Mouse (Mus musculus) adrenal gland, postnatal 36 days (tissue): Measurements from ENCODE around the gene Yars. TPM values are rescaled to one million over a fixed set of nuclear protein-coding genes. Genes with fewer than 3 reads are reported as not detected.

Experiments
- DNase-seq, 2 experiments: peaks; one replicate each; pipeline ENCODE4 v3.0.0; 2021; ENCODE audit warnings: mixed read lengths in 1 of 2
- total RNA-seq, 2 experiments: library from RNA; stranded (reverse); gene quantifications; 2 replicates each; pipeline ENCODE4 v1.2.3; 2021

The Yars gene
- total RNA-seq, 2 experiments from 2014 or later = 95.2 to 102 TPM

DNA sequence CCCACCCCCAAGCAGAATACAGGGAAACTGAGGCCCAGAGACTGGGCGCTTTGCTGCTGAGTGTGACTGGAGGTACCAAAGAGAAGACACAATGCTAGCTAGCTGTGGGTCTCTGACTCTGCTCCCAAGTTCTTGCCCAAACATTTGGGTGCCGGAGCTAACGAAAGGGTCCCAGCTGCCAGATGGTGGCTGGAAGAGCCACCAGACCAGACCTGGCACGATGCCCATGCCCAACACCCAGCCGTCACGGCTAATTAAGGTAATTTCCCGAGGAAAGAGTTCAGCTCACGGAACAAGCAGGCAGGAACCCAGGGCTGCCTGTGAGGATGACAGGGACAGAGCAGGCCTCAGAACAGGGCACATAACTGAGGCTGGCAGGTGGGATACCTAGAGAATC, 38.4 kb downstream of the Yars start:
- no peak for DNase-seq

DNA sequence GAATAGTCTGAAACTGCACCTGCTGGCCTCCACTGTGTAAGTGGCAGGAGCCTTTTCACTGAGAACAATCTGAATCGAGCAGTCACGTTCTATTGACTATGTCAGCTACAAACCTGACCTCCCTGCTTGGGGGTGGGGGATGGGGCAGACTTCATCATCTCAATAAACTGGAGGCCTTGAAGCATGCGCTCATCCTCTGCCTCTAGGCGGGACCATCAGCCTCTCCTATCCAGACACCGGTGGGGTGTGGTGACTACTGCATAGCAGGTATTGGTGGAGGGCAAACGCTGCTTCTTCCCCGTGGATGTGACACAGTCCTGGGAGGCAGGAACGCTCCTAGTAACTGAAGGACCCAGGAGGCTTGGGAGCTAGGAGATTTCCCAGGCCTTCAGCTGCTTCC, 41.4 kb downstream of the Yars start:
- no peak for DNase-seq

DNA sequence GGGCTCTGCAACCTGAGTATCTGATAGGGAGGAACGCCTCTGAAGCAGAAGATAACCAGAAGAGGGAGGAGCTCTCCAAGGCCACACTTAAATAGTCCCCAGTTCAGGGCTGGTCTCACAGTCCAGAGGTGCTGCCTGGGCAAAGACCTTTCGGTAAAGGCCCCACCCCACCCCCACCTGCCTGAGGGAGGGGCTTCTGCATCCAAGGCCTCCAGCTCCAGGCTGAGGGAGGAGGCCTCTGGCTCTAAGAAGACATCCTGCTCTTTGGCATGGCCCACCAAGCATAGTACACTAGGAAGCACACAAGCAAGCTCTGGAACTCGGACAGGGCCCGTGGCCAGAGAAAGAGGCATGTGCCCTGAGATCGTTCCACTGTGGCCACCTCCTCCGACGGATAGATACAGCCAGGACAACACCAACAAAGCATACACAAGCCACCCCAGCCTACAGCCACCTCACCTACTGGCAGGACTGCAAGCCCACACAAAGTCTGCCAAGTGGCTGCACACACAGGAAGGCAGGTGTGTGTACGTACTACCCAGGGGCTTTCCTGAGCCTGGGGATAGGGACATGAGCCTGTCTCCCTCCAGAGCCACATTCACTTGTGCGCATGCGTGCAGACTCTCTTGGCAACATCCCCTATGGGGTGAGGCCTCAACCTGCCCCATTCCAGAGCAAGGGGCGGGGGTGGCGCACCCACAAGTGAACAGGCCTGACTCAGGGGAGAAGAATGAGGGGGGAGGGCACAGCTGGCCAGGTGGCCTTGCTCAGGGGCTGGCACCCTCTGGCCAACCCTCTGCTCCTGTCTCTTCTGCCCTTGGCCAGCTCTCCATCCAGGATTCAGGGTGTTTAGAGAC, 42.3 kb downstream of the Yars start:
- peak; percentile 59 to 76 for DNase-seq

DNA sequence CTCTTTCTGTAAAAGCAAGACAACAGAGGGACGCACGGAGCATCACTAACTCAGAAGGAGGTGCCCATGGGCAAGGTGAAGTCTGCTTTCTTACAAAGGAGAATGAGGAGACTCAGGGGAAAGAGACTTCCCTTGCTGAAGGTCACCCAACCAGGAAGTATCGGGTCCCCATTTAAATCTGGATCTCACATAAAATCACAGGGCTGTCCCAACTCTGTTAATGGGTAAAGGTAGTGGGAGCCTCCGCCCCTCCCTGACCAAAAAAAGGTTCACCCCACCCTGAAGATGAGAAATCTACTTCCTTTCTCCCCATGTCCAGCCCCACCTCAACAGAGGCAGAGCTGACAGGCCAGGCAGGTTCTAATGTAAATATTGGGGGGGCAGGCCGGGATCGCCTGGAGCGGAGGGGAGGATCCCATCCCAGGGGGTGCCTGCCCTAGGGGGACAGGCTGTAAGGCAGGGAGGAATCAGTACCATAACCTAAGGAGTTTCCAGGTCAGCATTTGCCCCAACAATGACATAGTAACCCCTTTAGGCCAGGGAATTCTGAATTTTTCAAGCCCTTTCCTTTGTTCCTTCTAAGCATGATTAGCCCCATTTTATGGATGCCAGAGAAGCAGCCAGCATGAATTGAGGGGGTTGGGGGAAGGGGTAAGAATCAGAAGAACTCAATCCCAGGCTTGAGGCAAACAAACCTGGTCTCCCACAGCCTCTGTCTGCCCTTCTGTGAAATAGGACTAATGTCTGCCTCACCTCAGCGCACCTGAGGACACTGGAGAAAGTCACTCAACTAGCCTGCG, 43.2 kb downstream of the Yars start:
- no peak for DNase-seq

DNA sequence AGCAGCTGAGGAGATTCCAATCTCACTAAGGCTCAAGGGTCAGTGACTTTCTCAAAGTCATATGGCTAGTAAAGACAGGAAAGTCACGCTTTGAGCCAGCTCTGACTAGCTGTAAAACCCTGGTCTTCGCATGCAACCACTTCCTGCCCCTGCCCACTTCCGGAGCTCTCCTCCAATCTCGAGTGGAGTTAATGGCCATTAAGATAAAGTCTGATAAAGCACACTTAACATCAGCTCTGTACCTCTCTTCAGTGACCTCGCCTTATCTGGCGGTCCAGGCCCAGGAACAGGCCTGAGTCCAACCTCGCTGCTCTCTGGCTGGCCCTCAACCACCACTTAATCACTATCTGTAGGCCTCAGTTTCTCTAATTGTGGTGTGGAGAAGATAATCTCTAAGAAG, 44.9 kb downstream of the Yars start:
- no peak for DNase-seq

DNA sequence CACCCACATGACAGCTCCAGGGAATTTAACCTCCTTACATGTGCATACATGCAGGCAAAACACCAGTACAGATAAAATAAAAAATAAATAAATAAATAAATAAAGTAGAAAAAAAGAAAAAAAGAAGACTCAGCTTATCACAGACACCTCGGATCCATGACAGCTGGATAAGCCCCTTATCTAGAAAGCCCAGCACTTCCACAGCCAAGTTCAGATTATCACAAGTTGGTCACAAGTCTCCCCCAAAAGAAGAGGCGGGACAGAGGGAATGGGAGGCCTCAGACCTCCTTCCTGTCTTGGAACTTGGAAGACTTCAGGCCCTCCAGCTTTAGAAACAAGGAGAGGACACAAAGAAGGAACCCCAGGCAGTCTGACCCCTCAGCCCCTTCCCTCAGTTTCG, 45.6 kb downstream of the Yars start:
- no peak for DNase-seq

DNA sequence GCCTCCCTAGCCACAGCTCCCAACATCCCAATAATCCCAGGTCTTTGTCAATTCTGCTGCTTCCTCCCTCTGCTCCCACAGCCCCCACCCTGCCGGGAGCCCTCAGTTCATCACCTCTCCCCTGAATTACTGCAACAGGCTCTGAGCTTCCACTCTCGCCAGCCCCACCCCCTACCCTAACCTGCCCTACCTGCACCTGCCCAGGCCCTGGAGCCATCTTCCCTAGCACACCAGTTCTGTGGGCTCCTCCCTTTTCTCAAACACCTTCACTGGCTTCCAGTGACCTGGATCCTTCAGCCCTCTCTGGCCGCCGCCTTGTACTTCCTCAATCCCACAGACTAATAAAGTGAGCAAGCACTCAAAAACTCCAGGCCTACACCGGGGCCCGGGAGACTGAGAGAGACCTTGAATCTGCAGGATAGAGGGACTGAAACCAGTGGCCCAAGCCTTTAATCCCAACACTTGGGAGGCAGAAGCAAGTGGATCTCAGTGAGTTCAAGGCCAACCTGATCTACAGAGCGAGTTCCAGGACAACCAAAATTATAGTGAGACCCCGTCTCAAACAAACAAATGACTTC, 46.8 kb downstream of the Yars start:
- no peak for DNase-seq

DNA sequence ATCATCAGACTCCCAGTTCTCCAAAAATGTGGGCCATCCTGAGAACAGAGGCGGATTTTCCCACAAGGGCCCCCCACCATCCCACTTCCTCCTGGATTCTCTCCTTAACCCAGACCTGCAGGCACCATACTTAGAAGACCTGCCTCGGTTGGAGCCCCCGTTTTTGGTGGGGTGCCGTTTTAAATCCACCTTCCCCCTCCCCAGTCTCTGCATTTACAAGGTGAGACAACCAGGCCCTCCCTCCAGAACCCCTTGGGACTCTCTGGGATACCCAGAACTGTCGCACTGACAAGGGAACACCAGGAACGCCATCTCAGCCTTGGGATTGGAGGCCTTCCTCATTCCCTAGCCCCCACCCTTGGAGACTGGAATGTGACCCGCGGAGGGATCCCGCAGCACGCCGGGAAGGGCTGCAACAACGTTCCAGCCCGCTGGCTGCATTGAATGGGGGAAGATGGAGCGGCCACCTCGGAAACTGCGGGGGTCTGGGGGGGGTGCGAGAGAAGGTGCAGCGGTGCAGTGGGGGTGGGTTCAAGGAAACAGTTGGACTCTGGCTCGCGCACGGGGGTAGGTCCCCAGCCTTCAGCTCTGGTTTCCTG, 48.4 kb downstream of the Yars start:
- DNase-seq = peak in 1 of 2 experiments; percentile 45

DNA sequence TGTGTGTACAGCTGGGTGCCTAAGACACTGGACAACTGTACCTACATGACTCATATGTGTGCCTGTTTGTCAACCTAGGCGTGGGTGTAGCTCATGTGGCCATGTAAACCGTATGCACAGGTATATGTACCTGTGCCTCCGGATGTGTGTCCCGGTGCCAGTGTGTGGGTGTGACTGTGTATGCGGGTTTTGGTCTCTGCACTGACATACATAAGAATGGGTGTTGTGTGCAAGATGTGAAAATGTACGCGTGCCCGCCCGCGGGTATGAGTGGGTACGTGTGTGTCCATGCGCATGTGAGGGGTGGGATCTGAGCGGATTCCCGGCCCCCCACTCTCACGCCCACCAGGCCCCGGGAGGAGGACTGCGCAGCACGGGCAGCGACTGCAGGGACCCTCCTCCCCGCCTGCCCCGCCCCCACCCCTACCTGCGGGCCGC, 49.0 kb downstream of the Yars start:
- DNase-seq = no peak

DNA sequence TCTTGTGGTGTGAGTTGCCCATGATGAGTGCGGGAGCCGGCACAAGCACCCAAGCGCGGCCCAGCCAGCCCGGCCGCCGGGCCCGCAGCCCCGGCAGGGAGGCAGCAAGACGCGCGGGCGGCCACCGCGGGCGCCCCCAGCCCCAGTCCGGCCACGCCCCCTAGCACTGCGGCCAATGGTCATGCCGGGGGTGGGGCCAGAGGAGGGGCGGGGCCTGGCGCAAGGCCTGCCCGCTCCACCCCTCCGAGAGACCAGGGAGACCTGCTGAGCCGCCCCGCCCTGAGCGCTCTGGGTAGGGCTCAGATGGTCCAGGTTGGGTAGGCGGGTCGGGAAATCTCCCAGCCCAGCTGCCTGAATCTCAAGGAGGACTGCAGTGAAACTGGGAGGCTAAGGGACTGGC, 49.5 kb downstream of the Yars start:
- peak; percentile 79 to 82 for DNase-seq

DNA sequence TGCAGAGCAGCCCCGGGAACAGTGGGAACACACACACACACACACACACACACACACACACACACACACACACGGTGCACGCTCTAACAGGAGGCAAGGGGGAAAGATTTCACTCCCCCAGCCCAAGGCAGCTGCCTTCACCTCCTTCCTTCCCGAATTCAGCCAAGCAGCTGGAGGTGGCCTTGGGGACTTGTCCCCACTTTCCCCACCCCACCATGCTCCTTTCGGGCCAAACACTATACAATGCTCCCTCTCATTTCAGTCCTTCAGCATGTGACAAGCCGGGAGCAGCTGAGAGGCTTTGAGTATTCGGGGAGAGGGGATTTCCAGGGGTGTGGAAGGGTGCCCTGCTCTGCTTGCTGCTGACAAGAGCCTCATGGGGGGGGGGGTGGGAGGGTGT, 52.3 kb downstream of the Yars start:
- no peak for DNase-seq

DNA sequence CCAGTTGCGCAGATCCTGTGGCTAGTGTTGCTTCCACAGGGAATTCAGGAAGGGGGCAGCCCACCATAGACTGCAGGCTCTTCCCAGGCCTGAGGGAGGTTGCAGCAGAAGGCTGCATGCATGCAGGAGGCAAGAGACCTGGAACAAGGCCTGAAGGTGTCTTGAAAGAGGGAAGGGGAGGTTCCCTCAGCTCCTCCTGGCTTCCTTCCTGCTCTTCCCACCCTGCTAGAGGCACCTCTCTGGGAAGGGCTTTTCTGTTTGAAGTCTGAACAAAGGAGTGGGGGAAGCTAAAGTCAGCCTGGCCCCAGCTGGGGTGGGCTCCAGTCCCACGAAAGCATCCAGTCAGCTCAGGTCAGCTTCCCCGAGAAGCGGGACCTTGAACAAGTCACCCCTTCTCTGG, 52.8 kb downstream of the Yars start:
- no peak for DNase-seq

DNA sequence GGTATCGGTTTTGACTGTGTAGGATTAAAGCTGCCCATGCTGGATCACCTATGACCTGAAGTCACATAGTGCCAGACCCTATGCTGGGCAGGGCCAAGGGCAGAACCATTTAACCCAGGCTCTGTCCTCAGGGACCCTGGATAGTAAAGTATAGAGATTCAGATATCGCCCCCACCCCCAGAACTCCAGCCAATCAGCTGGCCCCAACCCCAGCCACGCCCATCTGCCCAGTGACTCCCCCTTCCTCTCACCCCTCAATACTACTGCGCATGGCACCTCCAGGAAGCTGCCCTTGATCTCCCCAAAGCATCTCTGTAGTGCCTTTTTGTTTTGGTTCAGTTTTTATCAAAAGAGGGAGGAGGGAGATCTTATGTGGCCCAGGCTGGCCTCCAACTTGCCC, 53.2 kb downstream of the Yars start:
- no peak for DNase-seq

DNA sequence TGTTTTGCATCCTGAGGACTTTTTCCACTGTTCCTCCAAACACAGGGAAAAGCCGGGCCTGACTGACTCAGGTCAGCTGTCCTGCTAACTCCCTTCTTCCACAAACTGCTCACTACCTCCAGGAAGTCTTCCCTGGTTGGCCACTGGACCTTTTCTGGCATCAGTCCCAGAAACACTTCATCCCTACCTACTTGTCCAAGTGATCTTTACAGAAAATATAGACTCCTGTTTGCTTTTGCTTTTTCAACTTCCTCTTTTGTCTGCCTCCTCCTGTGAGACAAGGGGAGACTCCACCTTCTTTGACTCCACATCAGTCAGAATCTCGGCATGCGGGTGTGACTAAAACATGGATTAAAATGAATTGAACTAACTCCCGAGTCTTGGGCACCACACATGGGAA, 55.2 kb downstream of the Yars start:
- no peak for DNase-seq

DNA sequence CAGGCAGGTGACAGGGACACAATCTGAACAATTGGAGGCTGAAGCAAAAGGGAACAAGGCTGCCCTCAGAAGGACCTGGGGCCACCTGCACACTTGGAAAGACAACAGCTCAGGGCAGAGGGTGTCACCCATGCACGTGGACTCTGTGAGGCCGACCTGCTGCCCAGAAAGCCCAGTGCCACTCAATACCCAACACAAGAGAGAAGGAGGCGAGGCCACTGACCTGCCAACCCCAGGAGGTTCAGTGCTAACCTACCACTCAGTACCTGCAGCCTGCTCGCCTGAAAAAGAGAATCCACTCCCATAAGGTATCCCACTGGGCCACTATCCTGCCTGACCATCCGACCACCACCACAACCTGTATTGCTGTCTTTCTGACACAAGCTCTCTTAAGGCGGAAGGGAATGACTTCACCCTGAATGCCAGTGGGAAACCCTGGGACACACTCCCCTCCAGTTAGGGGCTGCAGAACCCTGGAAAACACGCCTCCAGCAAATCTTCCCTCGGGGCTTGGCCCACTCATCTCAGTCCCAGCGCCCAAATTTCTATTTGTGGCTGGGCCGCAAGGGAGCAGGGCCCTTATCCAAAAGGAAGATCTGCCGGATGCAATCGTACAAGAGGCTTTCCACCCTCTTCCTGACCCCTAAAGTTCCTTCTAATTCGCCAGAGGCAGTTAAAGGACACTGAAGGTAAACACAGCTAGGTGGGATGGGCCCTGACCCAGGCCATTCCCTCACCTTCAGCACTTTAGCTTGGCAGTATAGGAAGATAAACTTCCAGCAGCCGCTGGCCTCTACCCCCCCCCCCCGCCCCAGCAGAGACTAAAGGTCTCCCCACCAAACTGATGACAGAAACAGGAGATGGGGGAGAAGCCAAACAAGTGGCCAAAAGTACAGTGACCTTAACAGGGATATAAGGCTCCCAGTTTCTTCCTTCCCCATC, 57.1 kb downstream of the Yars start:
- no peak for DNase-seq

DNA sequence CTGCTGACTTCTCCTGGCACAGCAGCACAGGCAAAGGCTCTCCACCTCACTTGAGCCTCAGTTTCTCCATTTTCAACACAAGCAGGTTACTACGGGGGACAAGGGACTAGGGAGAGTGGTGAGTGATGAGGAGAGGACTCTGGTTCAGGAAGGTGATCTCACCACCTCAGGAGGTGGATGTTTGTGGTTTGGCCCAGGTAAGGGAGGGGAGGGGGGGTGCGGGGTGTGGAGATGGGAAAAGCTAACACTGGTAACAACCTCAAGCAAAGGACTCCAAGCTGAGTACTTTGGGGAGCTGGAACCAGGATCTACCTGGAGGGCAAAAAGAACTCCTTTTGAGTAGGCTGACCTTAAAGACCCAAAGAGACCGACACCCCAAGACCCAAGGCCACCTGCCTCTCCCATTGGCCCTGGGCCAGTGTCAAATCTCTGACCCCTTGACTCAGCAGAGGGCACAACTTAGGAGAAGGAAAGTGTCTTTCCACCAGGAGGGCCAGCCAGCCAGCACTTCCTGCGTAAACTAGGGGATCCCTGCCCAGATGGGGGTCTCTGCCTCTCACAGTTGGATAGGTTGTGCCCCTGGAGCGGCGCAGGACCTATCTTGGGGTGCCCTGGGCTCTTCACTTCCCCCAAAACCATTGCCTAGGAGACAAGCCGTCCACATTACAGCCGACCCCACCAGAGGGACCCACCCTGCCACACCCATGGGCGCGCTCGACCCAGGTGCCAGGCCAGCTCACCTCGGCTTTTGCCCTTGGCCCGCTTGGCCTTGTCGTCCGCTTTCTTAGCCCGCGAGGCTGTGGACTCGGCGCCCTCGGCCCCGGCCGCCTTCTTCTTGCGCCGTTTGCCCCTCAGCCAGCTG, 58.1 kb downstream of the Yars start:
- DNase-seq = peak in 1 of 2 experiments; percentile 49

DNA sequence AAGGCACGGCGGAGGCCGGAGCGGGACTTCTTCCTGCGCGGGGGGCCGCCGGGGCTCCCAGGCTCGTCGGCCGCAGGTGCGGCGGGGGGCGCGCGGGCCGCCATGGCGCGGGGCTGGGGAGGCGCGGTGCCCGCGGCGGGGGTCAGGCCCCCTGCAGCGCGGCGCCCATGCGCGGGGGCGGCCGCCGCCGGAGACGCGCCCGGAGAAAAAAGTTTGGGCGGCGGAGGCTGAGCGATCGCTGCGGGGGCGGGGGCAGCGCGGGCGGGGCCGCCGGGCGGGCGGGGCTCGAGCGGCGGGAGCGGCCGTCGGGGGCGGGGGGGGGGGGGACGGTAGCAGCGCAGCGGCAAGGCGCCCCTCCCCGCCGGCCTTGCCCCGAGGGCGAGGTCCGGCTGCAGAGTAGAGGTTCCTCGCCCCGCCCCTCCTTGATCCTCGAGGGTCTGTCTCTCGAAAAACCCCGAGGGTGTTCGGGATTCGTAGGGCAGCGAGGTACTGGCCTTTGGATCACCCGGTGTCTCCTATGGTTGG, 58.7 kb downstream of the Yars start:
- DNase-seq = peak in 1 of 2 experiments; percentile 77

DNA sequence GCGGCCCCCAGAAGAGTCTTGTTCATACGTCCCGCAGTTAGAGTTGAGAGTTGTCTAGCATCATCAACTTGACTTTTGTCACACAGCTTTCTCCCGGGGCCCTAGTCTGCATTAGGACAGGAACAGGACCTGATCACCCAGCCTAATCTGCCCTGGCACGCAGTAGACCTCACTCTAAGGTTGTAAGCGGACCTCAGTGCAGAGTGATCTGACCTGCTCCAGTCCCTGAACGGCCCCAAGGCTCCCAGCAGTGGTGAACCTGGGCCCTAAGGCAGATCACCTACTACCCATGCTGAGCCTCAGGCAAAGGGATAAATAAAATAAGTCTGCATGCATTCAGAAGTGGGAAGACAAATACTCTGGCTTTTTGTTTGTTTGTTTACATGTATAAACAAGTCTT, 59.7 kb downstream of the Yars start:
- no peak for DNase-seq

DNA sequence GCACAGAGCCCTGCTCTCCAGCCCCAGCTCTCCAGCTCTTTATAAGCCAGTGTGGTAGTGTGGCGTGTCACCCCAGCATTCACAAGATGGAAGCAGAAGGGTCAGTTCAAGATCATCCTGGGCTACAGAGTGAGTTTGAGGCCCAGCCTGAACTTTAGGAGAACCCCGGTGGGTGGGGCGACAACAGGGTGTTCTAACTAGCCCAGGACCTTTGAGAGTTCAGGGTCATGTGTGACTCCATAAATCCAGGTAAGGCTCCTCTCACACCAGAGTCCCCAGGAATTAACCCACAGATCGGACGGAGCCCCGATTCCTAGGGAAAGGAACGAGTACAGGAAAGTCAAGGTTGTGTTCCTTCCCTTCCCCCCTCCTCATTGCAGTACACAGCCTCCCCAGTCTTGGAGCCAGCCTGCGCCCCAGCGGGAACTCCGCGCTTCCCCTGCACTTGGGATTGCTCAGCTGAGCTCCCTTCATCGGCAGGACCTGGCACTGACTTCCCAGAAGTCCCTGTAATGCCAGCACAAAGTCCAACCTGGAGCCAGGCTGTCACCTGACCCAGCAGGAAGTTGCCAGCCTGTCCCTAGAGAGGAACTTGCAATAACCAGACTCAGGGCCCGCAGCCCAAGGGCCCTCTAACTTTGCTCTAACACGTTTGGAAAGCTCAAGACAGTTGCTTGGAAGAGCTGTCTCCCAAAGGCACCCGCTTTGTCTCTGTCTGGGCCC, 61.4 kb downstream of the Yars start:
- peak in 1 of 2 experiments; percentile 66 for DNase-seq
